Mouse (Mus musculus) frontal cortex, adult (tissue): ENCODE measurements around the gene Zdhhc6.

ENCODE experiments used
- ATAC-seq: cut with Nextera tagmentation; 2 replicates; pipeline ENCODE4 v1.9.2; 2017; ENCODE audit warnings: mild to moderate bottlenecking, moderate library complexity, mixed read lengths; ENCODE audit not compliant: low TSS enrichment

The Zdhhc6 gene

GRCm38 (mm10) chr19:55315452-55316108, at the start of gene Zdhhc6:
TSS of gene Zdhhc6 (minus strand) at chr19:55316032.
- peak; percentile 82 for ATAC-seq

- peak; percentile 95 for ATAC-seq
Observed at GRCm38 (mm10) chr19:55362606-55363005, 46.8 kb upstream of the Zdhhc6 start.

- ATAC-seq = no peak
Observed at GRCm38 (mm10) chr19:55350673-55351378, 35.0 kb upstream of the Zdhhc6 start.

- no peak for ATAC-seq
Observed at GRCm38 (mm10) chr19:55348187-55348586, 32.4 kb upstream of the Zdhhc6 start.

- no peak for ATAC-seq
Observed at GRCm38 (mm10) chr19:55343274-55343673, 27.4 kb upstream of the Zdhhc6 start.

GRCm38 (mm10) chr19:55342423-55342822, 26.6 kb upstream of the Zdhhc6 start:
- no peak for ATAC-seq

- ATAC-seq = peak; percentile 46; the same call in 1 of the 2 replicates
Observed at GRCm38 (mm10) chr19:55341377-55341776, 25.5 kb upstream of the Zdhhc6 start.

GRCm38 (mm10) chr19:55340521-55340920, 24.7 kb upstream of the Zdhhc6 start:
- no peak for ATAC-seq

- 0 out of 2 replicates have a peak, but pooled peaks have one; percentile 42 for ATAC-seq
Observed at GRCm38 (mm10) chr19:55337664-55338063, 21.8 kb upstream of the Zdhhc6 start.

- no peak for ATAC-seq
Observed at GRCm38 (mm10) chr19:55337066-55337465, 21.2 kb upstream of the Zdhhc6 start.

- ATAC-seq = no peak
Observed at GRCm38 (mm10) chr19:55336441-55336840, 20.6 kb upstream of the Zdhhc6 start.

GRCm38 (mm10) chr19:55335881-55336280, 20.0 kb upstream of the Zdhhc6 start:
- ATAC-seq = no peak

- ATAC-seq = peak; percentile 81
Observed at GRCm38 (mm10) chr19:55332641-55333268, 16.9 kb upstream of the Zdhhc6 start.

- no peak for ATAC-seq
Observed at GRCm38 (mm10) chr19:55331776-55332175, 15.9 kb upstream of the Zdhhc6 start.

- ATAC-seq = peak; percentile 83
Observed at GRCm38 (mm10) chr19:55327510-55327909, 11.7 kb upstream of the Zdhhc6 start.

- no peak for ATAC-seq
Observed at GRCm38 (mm10) chr19:55322604-55323003, 6.8 kb upstream of the Zdhhc6 start.

- no peak for ATAC-seq
Observed at GRCm38 (mm10) chr19:55319521-55319920, 3.7 kb upstream of the Zdhhc6 start.

- no peak for ATAC-seq
Observed at GRCm38 (mm10) chr19:55319036-55319435, 3.2 kb upstream of the Zdhhc6 start.

- ATAC-seq = no peak
Observed at GRCm38 (mm10) chr19:55316901-55317300, 1.1 kb upstream of the Zdhhc6 start.

- peak; percentile 96 for ATAC-seq
Observed at GRCm38 (mm10) chr19:55316109-55316714, 380 bp upstream of the Zdhhc6 start, which contains the start of gene Vti1a. TSS of gene Vti1a (plus strand) at chr19:55316295.

- no peak for ATAC-seq
Observed at GRCm38 (mm10) chr19:55313649-55314048, 2.2 kb downstream of the Zdhhc6 start.

- ATAC-seq = no peak
Observed at GRCm38 (mm10) chr19:55311874-55312273, 4.0 kb downstream of the Zdhhc6 start.
